Mouse (Mus musculus): Measurements from ENCODE around the gene Pclo. TPM values are rescaled to one million over a fixed set of nuclear protein-coding genes. Genes with fewer than 3 reads are reported as not detected.

The Pclo gene
- total and polyA plus RNA-seq, 3 experiments, result 0.42 to 1.0 TPM; not detected in 1

DNA sequence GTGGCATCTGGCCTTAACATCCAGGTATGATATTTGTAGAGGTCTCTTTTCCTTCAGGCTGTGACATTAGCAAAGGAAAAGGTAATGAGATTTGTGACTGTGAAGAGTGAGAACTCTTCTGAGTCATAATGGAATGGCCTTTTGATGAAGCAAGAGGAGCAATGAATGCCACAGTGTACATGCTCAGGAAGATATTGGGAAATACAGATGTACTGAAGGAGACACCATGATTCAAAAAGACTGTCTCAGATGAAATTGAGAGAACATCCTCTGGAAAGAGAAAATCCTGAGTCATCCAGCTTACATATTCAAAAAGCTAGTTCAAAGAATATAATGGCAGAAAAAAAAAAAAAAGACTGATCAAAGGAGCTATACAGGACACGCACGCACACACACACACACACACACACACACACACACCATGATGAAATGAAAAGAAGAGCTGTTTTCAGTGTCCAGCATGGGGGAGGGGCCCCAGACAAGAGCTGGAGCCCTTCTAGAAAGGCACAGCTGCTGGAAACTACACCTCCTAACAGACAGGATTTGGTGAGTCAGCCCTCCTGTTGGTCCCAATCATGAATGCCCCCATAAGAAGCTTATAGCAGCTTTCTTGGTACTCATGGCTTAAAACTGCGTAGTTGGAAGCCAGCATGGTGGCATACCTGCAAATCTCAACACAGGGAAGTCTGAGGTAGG, 318.6 kb downstream of the Pclo start:
- TF ChIP-seq HCFC1 (IDR thresholded peaks at IDR 0.05; ENCODE audit: low read depth, low read length), result no peak
- no peak for TF ChIP-seq NRF1 (IDR thresholded peaks at IDR 0.05; ENCODE audit: insufficient read depth, low read depth, low read length, poor library complexity, severe bottlenecking)
- TF ChIP-seq MYC (IDR thresholded peaks at IDR 0.05; ENCODE audit: low read depth, low read length), result no peak
- TF ChIP-seq POLR2AphosphoS2 (IDR thresholded peaks at IDR 0.05; ENCODE audit: low read length), result no peak
- TF ChIP-seq ZNF384 (IDR thresholded peaks at IDR 0.05; ENCODE audit: low read depth, low read length), result no peak
- no peak for TF ChIP-seq CTCF (IDR thresholded peaks at IDR 0.05 in 2 of 3, conservative IDR thresholded peaks at IDR 0.05 in 1 of 3; ENCODE audit: control insufficient read depth in 1 of 3, insufficient read depth in 1 of 3, low read depth in 2 of 3, low read length in 3 of 3, poor library complexity in 1 of 3, severe bottlenecking in 1 of 3)
- no peak for TF ChIP-seq GABPA (IDR thresholded peaks at IDR 0.05; ENCODE audit: low read depth, low read length)
- no peak for TF ChIP-seq GATA1 (IDR thresholded peaks at IDR 0.05; ENCODE audit: low read depth, low read length)
- no peak for TF ChIP-seq TBP (IDR thresholded peaks at IDR 0.05; ENCODE audit: low read depth, low read length)
- TF ChIP-seq POLR2A (IDR thresholded peaks at IDR 0.05; ENCODE audit: control insufficient read depth in 1 of 2, insufficient read depth in 1 of 2, low read depth in 1 of 2, low read length in 2 of 2, poor library complexity in 1 of 2), result no peak
- TF ChIP-seq KAT2A (conservative IDR thresholded peaks at IDR 0.05; ENCODE audit: low read depth, low read length), result no peak
- TF ChIP-seq MAX (IDR thresholded peaks at IDR 0.05; ENCODE audit: low read length), result no peak
- TF ChIP-seq RCOR1 (IDR thresholded peaks at IDR 0.05; ENCODE audit: low read depth, low read length), result no peak

GRCm38 (mm10) chr5:14834155-14834991, 319.7 kb downstream of the Pclo start:
- Histone ChIP-seq H3K4me3 (ENCODE audit: control insufficient read depth in 1 of 2, insufficient read depth in 1 of 2, low read depth in 2 of 2, low read length in 2 of 2) (no peak overlapping the region), H3K27me3 (ENCODE audit: control insufficient read depth in 1 of 2, insufficient read depth in 2 of 2, low read length in 2 of 2) (no peaks in the 10 kb centered on the region)
- TF ChIP-seq POLR2A (IDR thresholded peaks at IDR 0.05; ENCODE audit: control insufficient read depth in 1 of 2, insufficient read depth in 1 of 2, low read depth in 1 of 2, low read length in 2 of 2, poor library complexity in 1 of 2) (no peak), POLR2AphosphoS5 (IDR thresholded peaks at IDR 0.05; ENCODE audit: borderline replicate concordance, low read depth, low read length) (no peak), ZNF384 (IDR thresholded peaks at IDR 0.05; ENCODE audit: low read depth, low read length) (no peak), ZKSCAN1 (IDR thresholded peaks at IDR 0.05; ENCODE audit: low read depth, low read length) (no peak), GABPA (IDR thresholded peaks at IDR 0.05; ENCODE audit: low read depth, low read length) (no peak), ZC3H11A (IDR thresholded peaks at IDR 0.05; ENCODE audit: low read depth, low read length) (no peak), TBP (IDR thresholded peaks at IDR 0.05; ENCODE audit: low read depth, low read length) (no peak), MYB (IDR thresholded peaks at IDR 0.05; ENCODE audit: low read depth, low read length) (no peak), ETS1 (IDR thresholded peaks at IDR 0.05; ENCODE audit: low read depth, low read length) (no peak), JUND (IDR thresholded peaks at IDR 0.05; ENCODE audit: low read depth, low read length) (no peak)

More for the DNA sequence above, 318.6 kb downstream of the Pclo start:
- Histone ChIP-seq H3K9me3 (replicated peaks; ENCODE audit: insufficient read depth, low read length) (no peaks in the 10 kb centered on the region), H3K36me3 (ENCODE audit: control insufficient read depth in 1 of 2, insufficient read depth in 2 of 2, low read length in 2 of 2) (no peaks in the 10 kb centered on the region), H3K9ac (ENCODE audit: control insufficient read depth, low read depth, low read length, poor library complexity, severe bottlenecking) (no peak overlapping the region), H3K27me3 (ENCODE audit: control insufficient read depth in 1 of 2, insufficient read depth in 2 of 2, low read length in 2 of 2) (no peaks in the 10 kb centered on the region), H3K4me3 (ENCODE audit: control insufficient read depth in 1 of 2, insufficient read depth in 1 of 2, low read depth in 2 of 2, low read length in 2 of 2) (no peak overlapping the region), H3K27ac (ENCODE audit: control insufficient read depth, low read depth, low read length) (no peak overlapping the region), H3K79me2 (ENCODE audit: control insufficient read depth, insufficient read depth, low read length, poor library complexity) (no peaks in the 10 kb centered on the region), H3K4me1 (ENCODE audit: control insufficient read depth in 1 of 2, insufficient read depth in 2 of 2, low read length in 2 of 2) (no peaks in the 10 kb centered on the region)
- DNase-seq (ENCODE audit: low read depth, low spot score), result no peak

More at GRCm38 (mm10) chr5:14834155-14834991, 319.7 kb downstream of the Pclo start:
- Histone ChIP-seq H3K9me3 (replicated peaks; ENCODE audit: insufficient read depth, low read length) (no peaks in the 10 kb centered on the region), H3K9ac (ENCODE audit: control insufficient read depth, low read depth, low read length, poor library complexity, severe bottlenecking) (no peak overlapping the region), H3K79me2 (ENCODE audit: control insufficient read depth, insufficient read depth, low read length, poor library complexity) (no peaks in the 10 kb centered on the region), H3K4me1 (ENCODE audit: control insufficient read depth in 1 of 2, insufficient read depth in 2 of 2, low read length in 2 of 2) (no peaks in the 10 kb centered on the region), H3K27ac (ENCODE audit: control insufficient read depth, low read depth, low read length) (no peak overlapping the region), H3K36me3 (ENCODE audit: control insufficient read depth in 1 of 2, insufficient read depth in 2 of 2, low read length in 2 of 2) (no peaks in the 10 kb centered on the region)
- DNase-seq (ENCODE audit: low read depth, low spot score), result no peak
